In genomic region chr5:69601027-69601426, GRCm38 (mm10) we compare ENCODE assay signal across 10 mouse cellular contexts. TPM values are rescaled to one million over a fixed set of nuclear protein-coding genes. Genes with fewer than 3 reads are reported as not detected.
DNase-seq lines count a peak whose midpoint lies in the region; ATAC-seq and TF ChIP-seq lines count a peak whose summit lies in the region.
"Had no signal": no experiment of that assay in that cellular context is flagged by ENCODE, and none has a peak within 500 bp of the region (broad histone marks: within the 10 kb centered on the region; RNA-seq: fewer than 3 reads in every experiment).

No protein-coding gene starts in this region.

- no peak overlapping the region for H3K9ac ChIP-seq in intestine, postnatal 0 days (ENCODE audit: low read depth, low read length)
- no peak overlapping the region for H3K9ac ChIP-seq in intestine, embryonic 15.5 days
- no peak overlapping the region for H3K9ac ChIP-seq in hindbrain, postnatal 0 days (replicated peaks; ENCODE audit: low read length)

- H3K4me3 ChIP-seq in intestine, postnatal 0 days (ENCODE audit: low read depth, low read length): no peak overlapping the region
- no peak overlapping the region for H3K4me3 ChIP-seq in intestine, embryonic 15.5 days (replicated peaks)
- H3K4me3 ChIP-seq in hindbrain, postnatal 0 days (ENCODE audit: low read length): no peak overlapping the region

- H3K27me3 ChIP-seq in intestine, postnatal 0 days (replicated peaks; ENCODE audit: control insufficient read depth, insufficient read depth, low read length): no peaks in the 10 kb centered on the region
- no peaks in the 10 kb centered on the region for H3K27me3 ChIP-seq in intestine, embryonic 15.5 days (replicated peaks)
- no peaks in the 10 kb centered on the region for H3K27me3 ChIP-seq in hindbrain, postnatal 0 days (ENCODE audit: insufficient read depth, low read length)

- no peak for ATAC-seq in intestine, postnatal 0 days
- ATAC-seq in intestine, embryonic 15.5 days: no peak
- ATAC-seq in hindbrain, postnatal 0 days: peak; percentile 63; the same call in 1 of the 2 replicates

- H3K4me1 ChIP-seq in intestine, postnatal 0 days (replicated peaks; ENCODE audit: control insufficient read depth, insufficient read depth, low read length): no peaks in the 10 kb centered on the region
- no peaks in the 10 kb centered on the region for H3K4me1 ChIP-seq in intestine, embryonic 15.5 days (replicated peaks)
- H3K4me1 ChIP-seq in hindbrain, postnatal 0 days (ENCODE audit: insufficient read depth, low read length): no peaks in the 10 kb centered on the region

- peak; percentile 26 for DNase-seq in A20 (ENCODE audit: low read depth, low spot score)
- DNase-seq in R1 (ENCODE audit: low read depth, low spot score): peak; percentile 17
- DNase-seq in hindbrain, postnatal 0 days (ENCODE audit: low spot score): peak; percentile 72
- DNase-seq in heart, adult 11 months: no peak
- no peak for DNase-seq in layer of hippocampus, postnatal 10 days (ENCODE audit: low spot score in 2 of 2)
- DNase-seq in spleen, postnatal 14 days (ENCODE audit: low spot score in 2 of 2): no peak
- DNase-seq: adrenal gland, adult 2 months had no signal

- H3K36me3 ChIP-seq in intestine, postnatal 0 days (ENCODE audit: control insufficient read depth, insufficient read depth): no peaks in the 10 kb centered on the region
- no peaks in the 10 kb centered on the region for H3K36me3 ChIP-seq in intestine, embryonic 15.5 days
- no peaks in the 10 kb centered on the region for H3K36me3 ChIP-seq in hindbrain, postnatal 0 days (ENCODE audit: insufficient read depth, low read length)

- H3K9me3 ChIP-seq in intestine, postnatal 0 days (ENCODE audit: control insufficient read depth): no peaks in the 10 kb centered on the region
- H3K9me3 ChIP-seq in intestine, embryonic 15.5 days: no peaks in the 10 kb centered on the region
- no peaks in the 10 kb centered on the region for H3K9me3 ChIP-seq in hindbrain, postnatal 0 days (ENCODE audit: low read length)

- H3K27ac ChIP-seq in intestine, postnatal 0 days (ENCODE audit: low read depth, low read length): no peak overlapping the region
- no peak overlapping the region for H3K27ac ChIP-seq in intestine, embryonic 15.5 days
- no peak overlapping the region for H3K27ac ChIP-seq in hindbrain, postnatal 0 days

- TF ChIP-seq CTCF in intestine, postnatal 0 days (IDR thresholded peaks at IDR 0.05; ENCODE audit: low read depth): peak; percentile 65
- TF ChIP-seq CTCF in hindbrain, postnatal 0 days (IDR thresholded peaks at IDR 0.05; ENCODE audit: low read depth): peak; percentile 68

- no peak overlapping the region for H3K4me2 ChIP-seq in intestine, postnatal 0 days (replicated peaks; ENCODE audit: low read depth)
- H3K4me2 ChIP-seq in intestine, embryonic 15.5 days (replicated peaks): no peak overlapping the region
- no peak overlapping the region for H3K4me2 ChIP-seq in hindbrain, postnatal 0 days (ENCODE audit: low read depth, low read length)

RNA-seq across cellular contexts. Expression of gene Gnpda2, which starts 8.9 kb away (rescaled TPM):
- polyA plus RNA-seq in intestine, postnatal 0 days (2015; fragmentation: Nextera tagmentation; extraction: Ambion mirVana): 44.5 and 47.1 TPM in 2 replicates
- 30.7 and 38.5 TPM in 2 replicates for polyA plus RNA-seq in intestine, embryonic 15.5 days (2015; fragmentation: Nextera tagmentation; extraction: Ambion mirVana)
- total RNA-seq in hindbrain, postnatal 0 days (2014; rRNA removed): 15.7 and 22.6 TPM in 2 replicates
- 37.9 and 45.7 TPM in 2 replicates for polyA plus RNA-seq in hindbrain, postnatal 0 days (2015; fragmentation: Nextera tagmentation; extraction: Ambion mirVana)
- 10 to 100 TPM; 14.5 to 16.1 TPM for total RNA-seq in layer of hippocampus, postnatal 10 days (2021)

RNA-seq across cellular contexts. Expression of gene Guf1, which starts 44.3 kb away (rescaled TPM):
- 13.1 and 14.0 TPM in 2 replicates for polyA plus RNA-seq in intestine, postnatal 0 days (2015; fragmentation: Nextera tagmentation; extraction: Ambion mirVana)
- polyA plus RNA-seq in intestine, embryonic 15.5 days (2015; fragmentation: Nextera tagmentation; extraction: Ambion mirVana): 41.9 and 45.3 TPM in 2 replicates
- total RNA-seq in hindbrain, postnatal 0 days (2014; rRNA removed): 26.7 and 36.5 TPM in 2 replicates
- polyA plus RNA-seq in hindbrain, postnatal 0 days (2015; fragmentation: Nextera tagmentation; extraction: Ambion mirVana): 35.4 and 41.7 TPM in 2 replicates
- total RNA-seq in layer of hippocampus, postnatal 10 days (2021): 10 to 100 TPM; 33.1 to 40.9 TPM

RNA-seq across cellular contexts. Expression of gene Yipf7, which starts 58.6 kb away (rescaled TPM):
- polyA plus RNA-seq in intestine, postnatal 0 days (2015; fragmentation: Nextera tagmentation; extraction: Ambion mirVana): not detected in 2 replicates
- not detected in 2 replicates for polyA plus RNA-seq in intestine, embryonic 15.5 days (2015; fragmentation: Nextera tagmentation; extraction: Ambion mirVana)
- total RNA-seq in hindbrain, postnatal 0 days (2014; rRNA removed): not detected in 2 replicates
- polyA plus RNA-seq in hindbrain, postnatal 0 days (2015; fragmentation: Nextera tagmentation; extraction: Ambion mirVana): not detected in 2 replicates
- not detected for total RNA-seq in layer of hippocampus, postnatal 10 days (2021)
- total RNA-seq: adrenal gland, adult 2 months; layer of hippocampus, postnatal 25 days had no signal
- polyA plus RNA-seq: adrenal gland, adult 2 months had no signal

Comparison
In these comparisons a context has a peak if more than half of its experiments do, and no peak if none do; other contexts are left out.
1. DNase-seq: peak in A20 (single experiment), R1 (single experiment) and hindbrain, postnatal 0 days (single experiment); none in heart, adult 11 months (single experiment), layer of hippocampus, postnatal 10 days (0 of 2) and spleen, postnatal 14 days (0 of 2).